Mouse (Mus musculus) olfactory bulb, adult 2 months (tissue): ENCODE results near the gene Mdga2. TPM values are rescaled to one million over a fixed set of nuclear protein-coding genes. Genes with fewer than 3 reads are reported as not detected.

ENCODE experiments used
- H3K27ac ChIP-seq: fragments of 200-500 bp; 2 replicates; pipeline ENCODE4 v1.5.1; 2012; ENCODE audit warnings: low read depth, low read length; ENCODE audit not compliant: insufficient read depth
- H3K4me1 ChIP-seq: fragments of 200-500 bp; 2 replicates; pipeline ENCODE4 v1.6.1; 2012; ENCODE audit warnings: low read length; ENCODE audit not compliant: control insufficient read depth, insufficient read depth
- H3K4me3 ChIP-seq: fragments of 200-500 bp; 2 replicates; pipeline ENCODE4 v1.5.1; 2012; ENCODE audit warnings: mild to moderate bottlenecking, low read depth, low read length, moderate library complexity; ENCODE audit not compliant: insufficient read depth
- CTCF ChIP-seq: fragments of 200-500 bp; IDR thresholded peaks from 2 replicates; pipeline ENCODE4 v1.5.1; 2012; ENCODE audit warnings: low read depth, mild to moderate bottlenecking, low read length, moderate library complexity; ENCODE audit not compliant: insufficient read depth
- POLR2A ChIP-seq: fragments of 200-500 bp; IDR thresholded peaks from 2 replicates; pipeline ENCODE4 v1.6.1; 2012; ENCODE audit warnings: mild to moderate bottlenecking, low read depth, low read length, moderate library complexity; ENCODE audit not compliant: insufficient read depth
- WGBS: fragments of 180-500 bp; shearing (Covaris S2); methylation state at CpG from one replicate; pipeline ENCODE4 v1.1.7; 2018; 5-methylcytosine and 5-hydroxymethylcytosine counted together
- polyA plus RNA-seq: library from polyadenylated mRNA; stranded (reverse); fragments of >200 nt; gene quantifications from 2 replicates; pipeline ENCODE4 v1.2.4, GENCODE M21; 2012; ENCODE audit warnings: low replicate concordance; ENCODE audit not compliant: missing spikeins, insufficient read depth, insufficient read length

Gene Mdga2
- polyA plus RNA-seq, 1 experiment: not detected

DNA sequence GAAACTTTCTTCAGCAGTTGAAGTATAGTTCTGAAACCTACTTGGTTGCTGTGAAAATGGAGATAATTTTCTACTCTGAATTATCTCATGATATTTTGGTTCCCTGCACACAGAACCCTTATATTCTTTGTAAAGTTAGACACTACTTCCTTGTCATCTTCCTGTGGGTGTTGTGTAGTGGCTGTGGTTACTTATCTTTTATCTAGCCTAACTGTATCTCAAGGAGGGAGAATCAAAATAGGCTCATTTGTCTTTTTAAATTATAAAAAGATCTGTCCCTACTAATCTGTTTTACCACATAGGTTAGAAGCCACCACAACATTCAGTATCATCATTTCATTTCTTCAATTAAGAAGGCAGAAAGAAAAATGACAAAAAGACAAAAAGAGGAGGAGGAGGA lies 127.9 kb downstream of the Mdga2 start:
- TF ChIP-seq POLR2A (no peak), CTCF (no peak)
- Histone ChIP-seq H3K4me1 (no peaks in the 10 kb centered on the region), H3K4me3 (no peak overlapping the region), H3K27ac (no peak overlapping the region)

DNA sequence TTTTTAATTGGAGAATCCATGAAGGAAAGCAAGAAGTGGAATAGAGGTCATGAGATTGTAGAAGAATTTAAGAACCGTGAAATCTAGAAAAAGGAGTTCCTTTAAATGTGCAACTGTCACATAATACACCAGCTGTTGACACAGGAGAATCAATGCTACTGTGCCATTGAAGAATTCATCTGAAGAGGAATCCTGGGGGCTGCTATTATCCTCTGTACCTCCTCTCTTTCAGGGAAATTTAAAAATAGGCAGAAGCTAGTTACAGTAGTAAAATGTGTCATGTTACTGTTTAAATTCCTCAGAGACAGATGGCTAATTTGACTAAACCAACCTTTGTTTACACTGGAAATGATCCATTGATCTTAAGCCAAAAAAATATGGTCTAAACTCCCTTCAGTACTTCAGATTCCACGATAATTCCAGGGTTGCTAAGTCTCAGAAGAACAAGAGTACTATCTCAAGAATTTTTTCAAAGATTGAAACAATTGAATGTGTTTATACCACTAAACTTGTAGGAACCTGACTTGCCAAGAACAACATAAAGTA lies 131.9 kb downstream of the Mdga2 start:
- 45% methylated on average over 2 of the region's 2 CpGs for WGBS
- no peak for TF ChIP-seq POLR2A
- TF ChIP-seq CTCF: no peak
- no peaks in the 10 kb centered on the region for H3K4me1 ChIP-seq
- no peak overlapping the region for H3K27ac ChIP-seq
- H3K4me3 ChIP-seq: no peak overlapping the region

- Histone ChIP-seq H3K4me3 (no peak overlapping the region), H3K4me1 (no peaks in the 10 kb centered on the region), H3K27ac (no peak overlapping the region)
- TF ChIP-seq POLR2A: no peak
- TF ChIP-seq CTCF: no peak
- 58% methylated on average over 19 of the region's 19 CpGs for WGBS
Measured at GRCm38 (mm10) chr12:67059136-67060014, 163.0 kb downstream of the Mdga2 start.

DNA sequence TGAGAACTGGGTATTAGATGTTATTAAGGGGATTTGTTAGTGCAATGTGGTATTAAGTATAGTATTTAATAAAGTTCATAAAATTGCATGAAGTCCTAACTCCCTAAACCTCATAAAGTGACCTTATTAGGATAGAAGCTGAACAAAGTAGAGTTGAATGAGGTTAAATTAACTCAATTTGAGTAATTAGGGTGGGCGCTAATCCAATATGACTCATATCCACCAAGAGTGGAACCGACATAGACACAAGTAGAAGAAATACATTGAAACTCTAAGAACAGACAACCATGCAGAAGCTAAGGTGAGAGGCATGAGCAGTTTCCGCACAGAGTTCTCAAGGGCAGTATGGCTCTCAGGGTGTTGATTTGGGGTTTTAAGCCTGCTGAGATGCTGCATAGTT lies 165.7 kb downstream of the Mdga2 start:
- TF ChIP-seq POLR2A (no peak), CTCF (no peak)
- Histone ChIP-seq H3K4me1 (no peaks in the 10 kb centered on the region), H3K4me3 (no peak overlapping the region), H3K27ac (no peak overlapping the region)
- 65% methylated on average over 3 of the region's 3 CpGs for WGBS

DNA sequence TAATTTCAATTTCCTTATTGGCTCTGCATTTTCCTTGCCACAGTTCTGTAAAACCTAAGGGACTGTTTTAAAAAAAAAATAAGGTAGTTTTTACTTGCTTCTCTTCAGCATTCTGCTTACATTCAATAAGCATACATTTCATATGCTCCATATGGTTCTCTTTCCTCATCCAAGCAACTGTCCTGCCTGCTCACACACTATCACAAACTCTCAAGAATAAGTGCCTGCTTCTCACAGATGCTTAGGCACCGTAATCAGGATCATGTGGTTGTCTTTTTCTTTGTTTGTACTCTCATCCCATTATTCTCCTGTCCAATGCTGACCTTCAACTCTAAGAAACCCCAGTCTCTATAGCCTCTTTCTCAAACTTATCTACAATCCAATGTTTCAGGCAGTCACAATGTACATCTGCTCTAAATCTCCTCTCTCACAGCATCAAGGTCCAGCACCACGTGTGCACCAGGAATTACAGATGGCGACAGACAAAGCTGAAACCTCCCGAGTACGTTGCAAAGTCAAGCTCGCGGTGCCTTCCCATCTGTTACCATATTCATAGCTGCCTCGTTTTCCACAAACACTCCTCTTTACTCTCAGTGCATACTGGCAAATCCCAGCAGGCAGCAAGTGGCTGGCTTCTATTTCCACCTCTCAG lies 177.1 kb downstream of the Mdga2 start:
- no peaks in the 10 kb centered on the region for H3K4me1 ChIP-seq
- WGBS: 77% methylated on average over 8 of the region's 8 CpGs

GRCm38 (mm10) chr12:67041865-67042264 lies 180.5 kb downstream of the Mdga2 start:
- H3K4me3 ChIP-seq: no peak overlapping the region
- TF ChIP-seq POLR2A (no peak), CTCF (no peak)
- WGBS: 79% methylated on average over 4 of the region's 4 CpGs

More for the DNA sequence above, 177.1 kb downstream of the Mdga2 start:
- TF ChIP-seq CTCF (no peak), POLR2A (no peak)
- no peak overlapping the region for H3K27ac ChIP-seq
- H3K4me3 ChIP-seq: no peak overlapping the region

DNA sequence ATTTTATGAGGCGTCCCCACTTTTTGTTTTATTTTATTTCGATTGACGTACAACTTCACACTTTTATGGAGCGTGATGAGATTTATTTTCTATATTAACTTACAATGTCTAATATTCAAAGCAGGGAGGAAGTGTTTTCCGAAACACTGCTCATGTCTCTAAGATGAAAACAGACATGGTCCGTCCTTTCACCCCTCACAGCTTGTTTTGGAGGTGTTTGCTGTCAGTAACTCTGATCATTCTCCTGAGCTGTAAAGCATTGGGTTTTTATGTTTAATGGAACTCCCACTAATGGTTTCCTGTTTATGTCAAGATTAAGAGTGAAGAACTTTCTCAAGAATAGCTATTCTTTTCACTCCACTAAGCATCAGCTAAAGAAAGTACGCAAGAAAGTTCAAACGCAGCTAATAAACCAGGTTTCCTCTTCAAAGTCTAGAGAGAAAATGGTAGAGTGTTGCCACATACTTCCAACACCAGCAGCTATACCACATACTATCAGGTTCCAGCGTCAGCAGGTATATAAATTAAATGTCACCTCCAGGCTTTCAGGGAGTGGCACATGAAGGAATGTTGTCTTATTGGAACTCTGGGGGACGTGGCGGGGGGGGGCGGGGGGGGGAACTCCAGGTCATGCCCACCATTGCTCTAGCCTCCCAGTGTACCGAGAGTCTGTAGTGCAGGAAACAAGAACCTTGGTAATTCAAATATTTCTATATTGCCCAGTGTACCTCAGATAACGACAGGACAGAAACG lies 186.7 kb downstream of the Mdga2 start:
- no peaks in the 10 kb centered on the region for H3K4me1 ChIP-seq
- no peak overlapping the region for H3K27ac ChIP-seq
- 90% methylated on average over 15 of the region's 15 CpGs for WGBS
- no peak overlapping the region for H3K4me3 ChIP-seq
- TF ChIP-seq POLR2A (no peak), CTCF (no peak)

More at GRCm38 (mm10) chr12:67041865-67042264, 180.5 kb downstream of the Mdga2 start:
- H3K27ac ChIP-seq: no peak overlapping the region
- H3K4me1 ChIP-seq: no peaks in the 10 kb centered on the region

DNA sequence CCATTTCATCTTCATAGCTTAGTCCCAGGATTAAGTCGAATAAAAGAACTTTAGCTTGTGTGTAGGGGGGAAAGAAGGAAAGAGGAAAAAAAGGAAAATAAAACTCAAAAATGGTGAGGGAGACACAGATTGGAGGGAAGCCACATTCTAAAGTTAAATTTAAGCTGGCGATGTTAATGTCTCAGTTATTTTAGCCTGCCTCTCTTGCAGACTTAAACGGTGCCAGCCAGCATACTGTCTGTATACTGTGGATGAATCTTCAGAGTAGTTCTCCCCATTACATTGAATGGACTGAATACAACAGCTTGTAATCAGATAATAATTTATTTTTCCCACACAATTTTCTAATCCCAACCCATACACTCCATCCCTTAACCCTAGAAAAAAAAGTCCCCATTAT lies 205.2 kb downstream of the Mdga2 start:
- 78% methylated on average over 3 of the region's 3 CpGs for WGBS
- Histone ChIP-seq H3K4me1 (no peaks in the 10 kb centered on the region), H3K4me3 (no peak overlapping the region), H3K27ac (no peak overlapping the region)
- no peak for TF ChIP-seq POLR2A
- no peak for TF ChIP-seq CTCF
